Mouse (Mus musculus) C2C12 (cell line): ENCODE data around the gene Robo1.

ENCODE experiments used
- CTCF ChIP-seq: IDR thresholded peaks from one replicate; pipeline ENCODE4 v1.5.1; 2011; ENCODE audit not compliant: control insufficient read depth, insufficient read depth, insufficient read length
- FOSL1 ChIP-seq: IDR thresholded peaks from one replicate; pipeline ENCODE4 v1.8.0; 2011; ENCODE audit warnings: mild to moderate bottlenecking, low read length; ENCODE audit not compliant: poor library complexity, insufficient read depth, severe bottlenecking
- MAX ChIP-seq: IDR thresholded peaks from one replicate; pipeline ENCODE4 v1.6.1; 2011; ENCODE audit warnings: mild to moderate bottlenecking, control low read depth
- MYOD1 ChIP-seq: IDR thresholded peaks from one replicate; pipeline ENCODE4 v1.6.1; 2011; ENCODE audit warnings: low read depth; ENCODE audit not compliant: control insufficient read depth, insufficient read length
- USF1 ChIP-seq: IDR thresholded peaks from one replicate; pipeline ENCODE4 v1.6.1; 2011; ENCODE audit warnings: low read depth, mild to moderate bottlenecking, control low read depth, moderate library complexity

- TF ChIP-seq CTCF (no peak), MYOD1 (no peak), MAX (no peak), FOSL1 (no peak), USF1 (no peak)
Observed at GRCm38 (mm10) chr16:73035210-73035985, 727.3 kb downstream of the Robo1 start.
